Mouse (Mus musculus) liver, postnatal 0 days (tissue): Measurements from ENCODE around the gene Pdzd2.

ENCODE experiments used
- CTCF ChIP-seq: sonication (generic); IDR thresholded peaks from 2 replicates; pipeline ENCODE4 v1.5.1; 2016; ENCODE audit warnings: antibody characterized with exemption, low read depth
- EP300 ChIP-seq: IDR thresholded peaks from 2 replicates; pipeline ENCODE4 v1.6.1; 2016; ENCODE audit warnings: antibody characterized with exemption, low read depth, mild to moderate bottlenecking

DNA sequence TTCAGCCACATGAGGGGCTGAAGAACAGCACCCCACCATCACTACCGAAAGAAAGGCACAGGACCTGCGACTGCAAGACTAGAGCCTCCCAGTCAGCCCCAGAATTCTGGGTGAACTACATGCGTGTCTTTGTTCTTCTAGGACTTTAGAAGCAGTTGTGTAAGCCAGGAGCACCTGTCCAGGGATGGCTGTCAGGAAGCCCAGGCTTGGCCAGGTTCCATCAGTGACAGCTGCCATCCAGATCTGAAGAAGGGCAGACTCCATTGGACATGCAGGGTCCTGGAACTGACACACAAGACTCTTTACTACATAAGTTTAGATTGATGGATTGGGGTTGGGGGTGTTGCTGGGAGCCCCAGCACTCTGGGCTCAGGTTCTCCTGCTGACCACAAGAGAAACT is 29.7 kb downstream of the Pdzd2 start:
- TF ChIP-seq CTCF = no peak
- no peak for TF ChIP-seq EP300
